Mouse (Mus musculus): ENCODE measurements around the gene Magea1.
"Not testable (repeated sequence)": the region's sequence is repeated elsewhere in the genome, so short reads cannot be mapped to it uniquely, and the experiment has no call there.

Magea1 gene

DNA sequence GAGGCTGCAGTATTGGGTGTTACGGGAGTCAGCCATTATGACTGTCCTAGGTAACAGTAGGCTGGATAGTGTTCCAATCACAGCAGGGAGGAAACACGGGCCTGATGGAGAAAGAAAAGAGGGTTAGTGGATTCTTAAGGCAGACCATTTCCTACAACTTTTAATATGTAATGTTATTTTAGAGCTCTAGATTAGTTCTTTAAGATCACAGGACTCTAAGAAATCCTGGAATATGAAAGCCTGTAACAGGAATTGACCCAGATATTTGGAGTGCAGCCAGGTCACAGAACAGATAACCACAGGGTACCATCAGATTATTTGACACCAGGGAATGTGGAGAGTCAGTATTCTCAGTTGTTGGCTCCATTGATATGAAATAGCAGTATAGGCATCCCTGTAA, at the start of gene Magea1:
TSS of gene Magea1 (minus strand) at position 101 of the 400 bp plus-strand sequence.
- DNase-seq = not testable (repeated sequence)

DNA sequence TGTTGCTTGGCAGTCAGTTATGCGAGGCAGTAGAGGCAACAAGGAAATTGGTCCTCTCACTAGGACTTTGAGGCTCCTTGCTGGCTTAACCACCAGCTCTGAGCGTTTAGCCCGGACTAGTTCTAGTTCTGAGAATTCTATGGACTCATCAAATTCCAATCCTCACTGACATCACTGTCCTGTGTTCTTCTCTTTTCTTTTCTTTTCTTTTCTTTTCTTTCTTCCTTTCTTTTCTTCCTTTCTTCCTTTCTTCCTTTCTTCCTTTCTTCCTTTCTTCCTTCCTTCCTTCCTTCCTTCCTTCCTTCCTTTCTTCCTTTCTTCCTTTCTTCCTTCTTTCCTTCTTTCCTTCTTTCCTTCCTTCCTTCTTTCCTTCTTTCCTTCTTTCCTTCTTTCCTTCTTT, 38.7 kb upstream of the Magea1 start, which contains the start of gene Cldn34b2:
TSS of gene Cldn34b2 (minus strand) at position 101 of the 400 bp plus-strand sequence.
- DNase-seq = not testable (repeated sequence)

DNA sequence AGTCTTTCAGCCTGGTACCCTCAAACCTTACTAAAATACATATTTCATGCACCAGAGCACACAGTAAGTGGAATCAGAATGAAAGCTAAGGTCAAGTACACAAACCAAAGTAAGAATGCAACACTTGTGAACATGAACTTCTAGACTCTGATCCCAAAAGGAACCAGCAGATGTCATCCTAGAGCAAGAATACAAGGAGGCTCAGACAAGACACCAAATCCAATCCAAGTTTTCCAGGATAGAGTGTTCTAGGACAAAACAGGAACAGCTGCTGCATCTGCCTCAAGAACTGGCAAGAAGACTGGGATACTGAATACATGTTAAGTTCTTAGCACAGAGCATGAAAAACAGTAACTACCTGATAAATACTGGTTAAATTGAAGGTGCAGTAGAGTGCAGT, 8.4 kb upstream of the Magea1 start:
- DNase-seq = no peak

DNA sequence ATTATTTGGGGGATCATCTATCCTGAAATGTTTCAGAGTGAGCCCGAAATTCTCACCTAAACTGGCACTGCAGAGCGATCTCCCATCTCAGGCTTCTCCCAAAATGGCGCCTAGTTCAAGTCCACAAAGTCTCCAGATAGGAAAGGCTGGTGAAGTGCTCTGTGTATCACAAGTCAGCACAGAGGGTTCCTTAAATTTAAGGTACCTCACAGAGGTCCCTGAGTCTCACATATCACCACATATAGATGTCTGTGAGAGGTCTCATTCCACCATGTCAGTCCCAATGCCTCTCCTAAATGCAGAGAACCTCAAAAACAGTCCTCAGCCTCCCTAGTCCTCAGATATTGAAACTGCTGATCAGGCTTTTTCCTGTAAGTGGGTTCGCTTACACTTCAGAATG, 4.0 kb upstream of the Magea1 start, which contains the start of gene Magea2:
TSS of gene Magea2 (minus strand) at position 101 of the 400 bp plus-strand sequence.
- DNase-seq = not testable (repeated sequence)

DNA sequence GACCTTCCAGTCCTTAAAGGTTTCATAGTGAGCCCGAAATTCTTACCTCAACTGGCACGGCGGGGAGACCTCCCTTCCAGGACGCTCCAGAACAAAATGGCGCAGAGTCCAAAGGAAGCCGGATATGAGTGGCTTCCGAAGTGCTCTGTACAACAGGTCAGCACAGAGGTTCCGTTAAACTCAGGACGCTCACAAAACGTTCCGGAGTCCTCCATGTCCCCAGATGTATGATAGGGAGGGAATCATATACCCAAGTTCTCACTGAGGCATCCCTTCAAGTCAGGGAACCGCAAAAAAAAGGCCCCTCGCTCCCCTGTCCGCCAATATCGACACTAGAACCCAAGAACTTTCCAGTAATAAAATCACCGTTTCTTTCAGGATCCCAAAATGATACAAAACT, 26.5 kb downstream of the Magea1 start, which contains the start of gene Magea5:
TSS of gene Magea5 (minus strand) at position 101 of the 400 bp plus-strand sequence.
- DNase-seq = not testable (repeated sequence)

Measured in lung, adult 18-20 months (tissue).